Mouse (Mus musculus): ENCODE measurements around the gene Plvap. TPM values are rescaled to one million over a fixed set of nuclear protein-coding genes. Genes with fewer than 3 reads are reported as not detected.

Gene Plvap
- total and polyA plus RNA-seq, 3 experiments: 11.7 to 20.4 TPM; not detected in 1

DNA sequence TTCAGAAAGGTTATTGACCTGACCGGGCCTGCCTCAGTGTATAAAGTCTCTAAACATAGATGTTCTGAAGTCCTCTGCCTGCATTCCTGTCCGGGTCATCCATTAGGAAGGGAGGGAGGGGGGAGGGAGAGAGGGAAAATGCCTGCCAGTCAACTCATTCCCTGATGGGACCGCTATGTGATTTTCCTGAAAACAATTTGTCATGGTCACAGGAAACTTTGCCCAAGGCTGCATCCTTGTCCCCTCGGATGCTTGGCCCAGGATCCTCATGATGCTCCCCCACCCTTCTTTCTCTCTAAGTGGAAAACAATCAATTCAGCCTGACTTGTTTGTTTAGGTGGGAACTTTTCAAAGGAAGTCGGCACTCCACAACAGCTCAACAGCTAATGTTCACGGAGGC lies 5.2 kb upstream of the Plvap start:
- H3K27ac ChIP-seq (ENCODE audit: control insufficient read depth, low read depth, low read length): no peak overlapping the region
- TF ChIP-seq MAX (IDR thresholded peaks at IDR 0.05; ENCODE audit: low read length): no peak
- no peak for TF ChIP-seq GATA1 (IDR thresholded peaks at IDR 0.05; ENCODE audit: low read depth, low read length)
- TF ChIP-seq TBP (IDR thresholded peaks at IDR 0.05; ENCODE audit: low read depth, low read length): no peak
- no peak for TF ChIP-seq USF1 (IDR thresholded peaks at IDR 0.05; ENCODE audit: low read depth, low read length)
- no peak for TF ChIP-seq CTCF (IDR thresholded peaks at IDR 0.05 in 2 of 3, conservative IDR thresholded peaks at IDR 0.05 in 1 of 3; ENCODE audit: control insufficient read depth in 1 of 3, insufficient read depth in 1 of 3, low read depth in 2 of 3, low read length in 3 of 3, poor library complexity in 1 of 3, severe bottlenecking in 1 of 3)
- peaks cover 0 to 2% of the 10 kb centered on the region in 2 experiments; a peak in 1 of 4 replicates for H3K27me3 ChIP-seq (ENCODE audit: control insufficient read depth in 1 of 2, insufficient read depth in 2 of 2, low read length in 2 of 2)
- H3K79me2 ChIP-seq (ENCODE audit: control insufficient read depth, insufficient read depth, low read length, poor library complexity): no peaks in the 10 kb centered on the region
- H3K4me3 ChIP-seq (ENCODE audit: control insufficient read depth in 1 of 2, insufficient read depth in 1 of 2, low read depth in 2 of 2, low read length in 2 of 2): no peak overlapping the region
- H3K9me3 ChIP-seq (replicated peaks; ENCODE audit: insufficient read depth, low read length): no peaks in the 10 kb centered on the region
- H3K36me3 ChIP-seq (ENCODE audit: control insufficient read depth in 1 of 2, insufficient read depth in 2 of 2, low read length in 2 of 2): peaks cover 0 to 3% of the 10 kb centered on the region in 2 experiments; a peak in 2 of 4 replicates
- DNase-seq (ENCODE audit: low read depth, low spot score): no peak
- no peak overlapping the region for H3K9ac ChIP-seq (ENCODE audit: control insufficient read depth, low read depth, low read length, poor library complexity, severe bottlenecking)
- peaks cover 2 to 12% of the 10 kb centered on the region in 2 experiments; a peak in 3 of 4 replicates for H3K4me1 ChIP-seq (ENCODE audit: control insufficient read depth in 1 of 2, insufficient read depth in 2 of 2, low read length in 2 of 2)

DNA sequence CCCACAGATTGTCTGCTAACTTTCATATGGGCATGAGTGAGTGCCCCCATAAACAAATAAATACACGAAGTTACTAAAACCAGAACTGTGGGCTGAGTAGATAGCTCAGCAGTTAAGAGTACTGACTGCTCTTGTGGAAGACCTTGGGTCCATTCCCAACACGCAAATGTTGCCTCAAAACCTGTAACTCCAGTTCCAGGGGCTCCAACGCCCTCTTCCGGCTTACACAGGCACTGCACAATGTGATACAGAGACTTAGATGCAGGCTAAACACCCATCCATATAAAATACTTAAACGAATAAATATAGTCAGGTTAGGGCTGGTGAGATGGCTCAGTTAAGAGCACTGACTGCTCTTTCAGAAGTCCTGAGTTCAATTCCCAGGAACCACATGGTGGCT lies 3.5 kb upstream of the Plvap start:
- peaks cover 0 to 3% of the 10 kb centered on the region in 2 experiments; a peak in 1 of 4 replicates for H3K36me3 ChIP-seq (ENCODE audit: control insufficient read depth in 1 of 2, insufficient read depth in 2 of 2, low read length in 2 of 2)
- H3K27ac ChIP-seq (ENCODE audit: control insufficient read depth, low read depth, low read length): no peak overlapping the region
- DNase-seq (ENCODE audit: low read depth, low spot score): peak; percentile 45
- no peaks in the 10 kb centered on the region for H3K9me3 ChIP-seq (replicated peaks; ENCODE audit: insufficient read depth, low read length)
- TF ChIP-seq USF1 (IDR thresholded peaks at IDR 0.05; ENCODE audit: low read depth, low read length) (no peak), TAL1 (IDR thresholded peaks at IDR 0.05; ENCODE audit: low read length) (no peak), BHLHE40 (IDR thresholded peaks at IDR 0.05; ENCODE audit: borderline replicate concordance, low read depth, low read length) (no peak), NRF1 (IDR thresholded peaks at IDR 0.05; ENCODE audit: insufficient read depth, low read depth, low read length, poor library complexity, severe bottlenecking) (no peak), JUND (IDR thresholded peaks at IDR 0.05; ENCODE audit: low read depth, low read length) (no peak), CTCF (IDR thresholded peaks at IDR 0.05 in 2 of 3, conservative IDR thresholded peaks at IDR 0.05 in 1 of 3; ENCODE audit: control insufficient read depth in 1 of 3, insufficient read depth in 1 of 3, low read depth in 2 of 3, low read length in 3 of 3, poor library complexity in 1 of 3, severe bottlenecking in 1 of 3) (peak; percentile 33 to 46 (median 41)), RAD21 (IDR thresholded peaks at IDR 0.05; ENCODE audit: low read depth, low read length) (no peak), SMC3 (IDR thresholded peaks at IDR 0.05; ENCODE audit: low read depth, low read length) (peak; percentile 23), ZNF384 (IDR thresholded peaks at IDR 0.05; ENCODE audit: low read depth, low read length) (no peak), MYB (IDR thresholded peaks at IDR 0.05; ENCODE audit: low read depth, low read length) (no peak), TCF12 (IDR thresholded peaks at IDR 0.05; ENCODE audit: low read depth, low read length) (no peak), USF2 (IDR thresholded peaks at IDR 0.05; ENCODE audit: borderline replicate concordance in 1 of 2, insufficient read depth in 1 of 2, low read depth in 1 of 2, low read length in 2 of 2) (no peak)
- H3K79me2 ChIP-seq (ENCODE audit: control insufficient read depth, insufficient read depth, low read length, poor library complexity): peaks cover 3% of the 10 kb centered on the region
- no peak overlapping the region for H3K4me3 ChIP-seq (ENCODE audit: control insufficient read depth in 1 of 2, insufficient read depth in 1 of 2, low read depth in 2 of 2, low read length in 2 of 2)
- H3K4me1 ChIP-seq (ENCODE audit: control insufficient read depth in 1 of 2, insufficient read depth in 2 of 2, low read length in 2 of 2): peaks cover 2 to 19% of the 10 kb centered on the region in 2 experiments; a peak in 3 of 4 replicates
- H3K9ac ChIP-seq (ENCODE audit: control insufficient read depth, low read depth, low read length, poor library complexity, severe bottlenecking): no peak overlapping the region
- peaks cover 0 to 2% of the 10 kb centered on the region in 2 experiments; a peak in 1 of 4 replicates for H3K27me3 ChIP-seq (ENCODE audit: control insufficient read depth in 1 of 2, insufficient read depth in 2 of 2, low read length in 2 of 2)

All from MEL (cell line).